Mouse (Mus musculus) brain, adult 2 months (tissue): ENCODE results near the gene Prelp.
A peak's percentile ranks its signal among the peaks of the same experiment; 100 is the strongest.

Experiments
- DNase-seq: peaks from one replicate; pipeline ENCODE4 v3.0.0; 2011; ENCODE audit warnings: low read depth, low spot score

Prelp gene

GRCm38 (mm10) chr1:133900825-133901224 is 20.4 kb downstream of the Prelp start:
- peak; percentile 87 for DNase-seq

GRCm38 (mm10) chr1:133899043-133899542 is 22.1 kb downstream of the Prelp start:
- no peak for DNase-seq

GRCm38 (mm10) chr1:133897293-133897692 is 23.9 kb downstream of the Prelp start:
- peak; percentile 83 for DNase-seq

- no peak for DNase-seq
Observed at GRCm38 (mm10) chr1:133891489-133891888, 29.7 kb downstream of the Prelp start.

GRCm38 (mm10) chr1:133889949-133890598 is 31.1 kb downstream of the Prelp start:
- no peak for DNase-seq

GRCm38 (mm10) chr1:133887538-133888250 is 33.5 kb downstream of the Prelp start:
- no peak for DNase-seq

- peak; percentile 95 for DNase-seq
Observed at GRCm38 (mm10) chr1:133887044-133887443, 34.2 kb downstream of the Prelp start.

- DNase-seq, result peak; percentile 82
Observed at GRCm38 (mm10) chr1:133886431-133886830, 34.8 kb downstream of the Prelp start.

GRCm38 (mm10) chr1:133885811-133886210 is 35.4 kb downstream of the Prelp start:
- no peak for DNase-seq

- DNase-seq, result no peak
Observed at GRCm38 (mm10) chr1:133884746-133885145, 36.5 kb downstream of the Prelp start.

- peak; percentile 86 for DNase-seq
Observed at GRCm38 (mm10) chr1:133884090-133884489, 37.1 kb downstream of the Prelp start.

- DNase-seq, result no peak
Observed at GRCm38 (mm10) chr1:133882283-133883217, 38.7 kb downstream of the Prelp start.

GRCm38 (mm10) chr1:133881813-133882212 is 39.4 kb downstream of the Prelp start:
- no peak for DNase-seq

- no peak for DNase-seq
Observed at GRCm38 (mm10) chr1:133878825-133879423, 42.3 kb downstream of the Prelp start.

- DNase-seq, result no peak
Observed at GRCm38 (mm10) chr1:133876936-133877335, 44.3 kb downstream of the Prelp start.

- DNase-seq, result peak; percentile 90
Observed at GRCm38 (mm10) chr1:133873086-133873813, 48.0 kb downstream of the Prelp start.

GRCm38 (mm10) chr1:133871241-133871640 is 50.0 kb downstream of the Prelp start:
- peak; percentile 82 for DNase-seq

GRCm38 (mm10) chr1:133869221-133869620 is 52.0 kb downstream of the Prelp start:
- peak; percentile 92 for DNase-seq

- peak; percentile 64 for DNase-seq
Observed at GRCm38 (mm10) chr1:133863257-133863997, 57.8 kb downstream of the Prelp start.

GRCm38 (mm10) chr1:133861028-133861427 is 60.2 kb downstream of the Prelp start:
- DNase-seq, result no peak
